Mouse (Mus musculus) brain, adult 2 months (tissue): ENCODE data around the gene Nlgn1.
A peak's percentile ranks its signal among the peaks of the same experiment; 100 is the strongest.
"Not testable (repeated sequence)": the region's sequence is repeated elsewhere in the genome, so short reads cannot be mapped to it uniquely, and the experiment has no call there.

Experiments used
- DNase-seq: peaks from one replicate; pipeline ENCODE4 v3.0.0; 2011; ENCODE audit warnings: low read depth, low spot score

Gene Nlgn1

DNA sequence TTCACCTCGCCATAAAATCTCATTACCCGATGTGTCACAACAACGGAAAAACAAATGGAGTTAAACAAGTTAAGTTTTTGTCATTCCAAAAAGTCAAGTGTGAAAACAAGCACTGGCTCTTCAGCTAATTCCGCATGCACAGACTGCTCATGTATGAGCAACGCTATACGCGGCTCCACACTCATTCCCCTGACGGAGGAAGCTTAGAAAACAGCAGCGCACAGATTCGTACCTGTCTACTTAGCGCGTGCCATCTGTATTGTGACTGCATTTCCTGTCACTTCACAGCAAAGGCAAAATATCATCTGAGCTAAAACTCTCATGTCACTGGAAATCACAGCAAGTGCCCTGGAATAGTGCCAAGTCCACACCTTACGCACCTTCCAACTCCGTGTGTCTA lies 674.3 kb downstream of the Nlgn1 start:
- peak; percentile 56 for DNase-seq

DNA sequence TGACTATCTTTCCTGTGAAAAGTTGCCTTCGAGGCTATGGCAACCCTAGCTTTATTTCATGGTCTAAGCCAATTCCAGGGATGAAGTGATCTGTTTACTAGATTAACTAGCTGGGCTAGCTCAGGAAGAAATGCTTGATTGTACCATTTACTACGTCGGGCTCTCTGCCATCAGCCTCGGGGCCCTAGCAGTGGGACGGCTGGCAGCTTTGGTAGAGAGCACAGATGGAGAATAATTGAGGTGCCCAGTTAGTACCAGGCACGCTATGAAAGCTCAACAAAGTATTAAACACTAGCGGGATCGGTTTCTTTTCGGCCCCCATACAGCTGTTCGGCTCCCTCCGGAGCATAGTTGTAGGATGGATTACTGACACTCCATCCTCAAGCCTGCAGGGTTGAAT lies 675.2 kb downstream of the Nlgn1 start:
- DNase-seq: peak; percentile 87

DNA sequence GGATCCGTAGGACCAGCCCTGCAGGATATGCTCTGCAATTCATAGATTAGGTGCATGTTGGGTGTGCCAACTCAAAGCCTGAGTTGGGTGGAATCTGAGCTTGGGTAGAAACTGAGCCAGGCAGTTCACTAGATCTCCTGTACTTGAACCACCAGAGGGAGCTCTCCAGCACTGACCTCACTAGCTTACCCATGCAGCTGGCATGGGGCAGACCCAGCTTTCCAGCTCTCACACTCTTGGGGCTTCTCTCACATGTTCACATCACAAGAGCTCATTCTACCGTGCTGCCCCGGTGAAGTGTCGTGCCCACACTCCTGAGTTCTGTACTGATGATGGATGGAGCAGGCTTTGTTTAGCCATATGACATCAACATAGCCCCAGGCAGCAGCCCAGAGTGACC lies 679.2 kb downstream of the Nlgn1 start:
- DNase-seq: peak; percentile 77

DNA sequence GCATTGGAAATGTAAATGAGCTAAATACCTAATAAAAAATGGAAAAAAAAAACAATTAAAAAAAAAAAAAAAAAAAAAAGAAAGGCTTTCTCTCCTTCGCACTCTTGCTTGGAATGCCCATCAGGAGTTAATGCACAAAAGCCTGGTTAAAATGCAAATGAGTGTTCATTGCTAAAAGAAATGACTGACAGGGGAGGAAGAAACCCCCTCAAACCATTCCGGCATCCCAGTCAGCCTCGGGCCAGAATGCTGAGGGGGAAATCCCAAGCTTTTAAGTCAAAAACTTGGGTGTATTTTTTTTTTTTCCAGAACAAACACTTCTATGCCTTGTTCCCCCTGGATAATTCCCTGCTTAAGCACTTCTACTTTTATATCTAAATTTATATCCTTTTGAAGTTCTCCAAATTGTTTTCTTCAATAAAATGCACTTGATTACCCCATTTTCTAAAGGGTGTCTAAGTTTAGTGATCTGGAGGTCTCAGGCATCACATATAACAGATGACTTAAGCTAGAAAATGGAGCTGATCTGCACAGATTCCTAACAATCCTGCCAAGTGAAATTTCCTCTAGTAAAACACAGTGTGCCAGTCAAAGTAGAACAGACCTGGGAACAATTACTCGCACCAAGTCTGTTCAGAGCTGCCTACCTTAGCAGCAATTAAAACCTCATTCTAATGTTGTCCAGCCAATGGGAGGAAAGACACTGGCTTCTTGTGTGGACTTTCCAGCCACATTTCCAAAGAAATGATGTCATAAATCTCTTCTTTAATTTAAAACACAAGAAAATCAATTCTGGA lies 686.2 kb downstream of the Nlgn1 start:
- peak; percentile 39 for DNase-seq

DNA sequence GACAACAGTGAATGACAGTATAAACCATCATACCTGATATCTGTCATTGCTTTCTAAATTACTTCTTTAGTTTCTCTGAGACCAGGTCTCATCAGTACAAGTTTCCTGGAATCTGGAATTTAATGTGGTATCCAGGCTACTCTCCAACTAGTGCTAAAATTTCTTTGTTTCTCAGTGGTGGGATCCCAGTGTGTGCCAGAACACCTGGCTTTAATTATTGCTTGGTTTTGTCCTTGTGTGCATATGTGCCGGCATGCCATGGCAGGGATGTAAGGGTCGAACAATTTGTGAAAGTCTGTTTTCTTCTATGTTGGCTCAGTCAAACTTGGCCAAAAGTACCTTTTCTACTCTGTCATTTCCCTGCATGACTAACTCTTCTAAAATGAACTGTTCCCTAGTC lies 703.1 kb downstream of the Nlgn1 start:
- DNase-seq: no peak

DNA sequence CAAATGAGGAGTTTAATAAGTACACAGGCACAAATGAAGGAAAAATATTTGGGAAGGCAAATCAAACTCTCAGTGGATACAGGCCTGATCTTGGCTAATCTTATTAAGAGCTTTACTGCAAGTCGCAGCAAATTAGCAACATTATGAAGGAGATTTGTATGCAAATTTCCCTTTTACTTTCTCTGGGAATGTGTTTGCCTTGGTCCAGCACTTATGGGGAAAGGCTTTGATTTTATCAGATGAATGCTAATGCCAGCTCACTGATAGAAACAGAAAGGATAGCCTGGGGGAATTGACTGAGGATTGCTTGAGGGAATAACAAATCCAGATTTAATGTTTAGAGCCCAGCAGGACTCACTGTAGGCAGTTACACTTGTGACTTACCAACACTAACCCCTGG lies 725.7 kb downstream of the Nlgn1 start:
- no peak for DNase-seq

DNA sequence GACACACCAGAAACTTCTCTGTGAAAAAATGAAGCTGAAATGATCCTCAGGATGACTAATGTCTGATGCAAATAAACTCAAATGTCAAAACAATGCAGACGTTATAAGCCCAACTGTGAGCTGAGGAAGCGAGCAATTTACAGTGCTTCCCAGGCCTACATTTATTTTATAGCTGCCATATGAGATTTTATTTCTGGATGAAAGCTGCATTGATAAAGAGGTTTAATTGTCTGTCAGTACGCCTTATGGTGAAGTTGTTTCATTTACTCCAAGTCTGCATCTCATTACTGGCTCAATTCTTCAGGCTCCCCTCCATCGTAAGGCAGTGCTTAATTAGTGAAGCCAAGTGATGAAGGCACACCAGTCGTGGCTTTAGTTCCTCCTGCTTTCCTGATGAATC lies 734.7 kb downstream of the Nlgn1 start:
- DNase-seq: peak; percentile 64

DNA sequence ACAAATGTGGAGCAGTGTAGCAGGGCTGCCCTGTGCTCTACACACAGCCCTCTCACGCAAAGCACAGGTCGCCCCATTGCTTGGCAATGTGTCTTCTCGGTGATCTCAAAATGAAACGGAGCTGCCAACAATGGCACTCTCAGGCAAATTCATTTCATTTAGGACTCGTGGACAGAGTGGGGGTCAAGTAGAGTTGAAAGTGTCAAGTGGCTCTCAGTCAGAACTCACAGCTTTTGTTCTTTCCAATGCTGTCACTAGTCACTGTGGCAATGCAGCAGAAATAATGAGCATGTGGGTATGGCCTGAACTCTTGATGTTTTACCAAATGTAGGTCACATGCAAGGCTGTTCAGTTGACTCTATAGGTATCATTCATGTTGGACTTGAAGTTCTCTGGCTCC lies 756.7 kb downstream of the Nlgn1 start:
- DNase-seq: peak; percentile 28

DNA sequence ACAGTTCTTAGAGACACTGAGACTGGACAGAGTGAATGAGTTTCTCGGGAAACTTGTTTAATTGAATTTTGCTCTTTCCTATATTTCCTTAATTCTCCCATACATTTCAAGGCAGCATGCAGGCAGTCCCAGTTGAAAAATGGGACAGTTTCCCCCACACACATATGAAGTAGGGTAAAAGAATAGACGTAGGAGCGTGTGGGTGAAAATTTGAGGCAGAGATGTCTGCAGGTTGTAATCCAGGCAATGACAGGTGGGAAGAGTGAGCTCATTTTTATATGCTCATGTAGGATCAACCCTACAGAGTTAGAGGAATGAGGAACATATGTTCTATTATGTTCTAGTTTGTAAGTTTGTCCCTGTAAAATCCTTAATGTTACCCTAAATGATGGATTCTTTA lies 757.4 kb downstream of the Nlgn1 start:
- peak; percentile 53 for DNase-seq

DNA sequence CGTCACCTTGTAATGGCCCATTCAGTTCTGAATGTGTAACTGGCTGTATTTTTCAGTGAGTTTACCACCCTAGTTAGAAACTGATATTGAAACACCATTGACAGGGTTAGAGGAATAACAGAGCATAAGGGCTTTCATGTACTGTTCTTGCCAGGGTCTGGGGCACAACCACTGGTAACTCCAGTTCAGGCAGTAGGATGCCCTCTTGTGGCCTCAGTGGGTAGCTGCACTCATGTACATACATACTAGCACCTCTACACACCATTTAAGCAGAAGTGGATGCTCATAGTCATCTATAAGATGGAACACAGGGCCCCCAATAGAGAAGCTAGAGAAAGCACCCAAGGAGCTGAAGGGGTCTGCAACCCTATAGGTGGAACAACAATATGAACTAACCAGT lies 773.7 kb downstream of the Nlgn1 start:
- DNase-seq: not testable (repeated sequence)

DNA sequence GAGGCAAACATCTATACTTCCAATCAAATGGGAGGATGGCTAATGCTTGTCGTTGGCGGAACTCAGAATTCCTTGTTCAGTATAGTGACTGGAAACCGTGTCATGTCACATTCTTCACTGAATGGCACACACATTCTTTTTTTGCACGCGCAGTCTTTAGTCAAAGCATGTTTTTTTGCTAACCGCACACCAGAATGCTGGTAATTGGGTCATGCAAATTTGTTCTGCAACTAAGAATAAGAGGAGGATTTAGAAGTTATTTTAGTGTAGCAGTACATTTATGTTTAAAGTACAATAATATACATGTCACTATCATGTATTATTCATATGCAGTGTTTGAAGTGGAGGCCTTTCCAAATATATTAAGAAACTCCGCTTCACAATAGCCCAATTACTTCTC lies 783.2 kb downstream of the Nlgn1 start:
- peak; percentile 57 for DNase-seq

DNA sequence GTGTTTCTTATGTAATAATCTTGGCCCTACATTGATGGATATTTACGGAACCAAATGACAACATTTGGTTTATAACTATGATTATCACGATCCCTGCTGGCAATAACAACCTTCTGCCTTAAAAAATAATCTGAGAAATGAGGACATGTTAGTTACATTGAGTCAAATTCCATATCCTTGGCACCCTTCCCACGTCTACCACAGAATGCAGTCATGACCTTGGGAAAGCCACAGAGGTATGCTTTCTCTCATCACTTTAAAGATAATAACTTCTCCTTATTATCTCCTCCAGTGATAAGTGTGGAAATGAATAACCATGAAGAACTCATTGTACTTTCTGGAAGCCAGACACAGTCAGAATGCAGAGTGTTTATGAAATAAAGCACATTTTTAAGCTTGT lies 808.0 kb downstream of the Nlgn1 start:
- DNase-seq: not testable (repeated sequence)

DNA sequence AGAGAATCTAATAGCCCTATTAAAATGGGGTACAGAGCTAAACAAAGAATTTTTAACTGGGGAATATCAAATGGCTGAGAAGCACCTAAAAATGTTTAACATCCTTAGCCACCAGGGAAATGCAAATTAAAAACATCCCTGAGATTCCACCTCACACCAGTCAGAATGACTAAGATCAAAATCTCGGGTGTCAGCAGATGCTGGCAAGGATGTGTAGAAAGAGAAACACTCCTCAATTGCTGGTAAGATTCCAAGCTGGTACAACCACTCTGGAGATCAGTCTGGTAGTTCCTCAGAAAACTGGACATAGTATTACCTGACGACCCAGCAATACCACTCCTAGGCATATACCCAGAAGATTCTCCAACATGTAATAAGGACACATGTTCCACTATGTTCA lies 869.2 kb downstream of the Nlgn1 start:
- peak; percentile 58 for DNase-seq

DNA sequence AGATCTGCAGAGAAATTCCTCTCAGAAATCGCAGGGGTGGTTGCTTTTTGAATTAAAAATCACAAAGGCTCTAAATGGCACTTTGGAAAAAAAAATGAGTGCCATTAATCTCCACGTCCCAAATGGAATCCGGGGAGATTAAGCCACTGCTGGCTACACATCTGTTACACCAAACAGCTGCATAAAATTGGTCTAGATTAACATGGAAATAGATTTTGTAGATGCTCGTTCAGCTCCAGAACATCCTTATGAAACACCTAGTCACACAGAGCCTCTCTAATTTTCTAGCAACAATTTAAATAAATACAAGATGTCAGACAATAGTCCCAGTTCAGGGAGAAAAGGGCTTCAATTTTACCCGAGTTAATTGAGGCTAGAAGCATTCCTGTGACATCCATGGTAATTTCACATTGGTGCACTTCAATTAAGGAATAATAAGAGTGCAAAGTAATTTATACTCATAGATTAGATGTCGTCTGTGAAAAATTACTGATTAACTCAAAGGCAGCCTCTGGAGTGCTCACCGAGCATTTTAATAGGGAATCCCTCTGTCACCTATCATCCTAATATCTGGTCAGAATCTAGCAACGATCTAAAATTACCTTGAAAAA lies 875.9 kb downstream of the Nlgn1 start:
- DNase-seq: no peak

DNA sequence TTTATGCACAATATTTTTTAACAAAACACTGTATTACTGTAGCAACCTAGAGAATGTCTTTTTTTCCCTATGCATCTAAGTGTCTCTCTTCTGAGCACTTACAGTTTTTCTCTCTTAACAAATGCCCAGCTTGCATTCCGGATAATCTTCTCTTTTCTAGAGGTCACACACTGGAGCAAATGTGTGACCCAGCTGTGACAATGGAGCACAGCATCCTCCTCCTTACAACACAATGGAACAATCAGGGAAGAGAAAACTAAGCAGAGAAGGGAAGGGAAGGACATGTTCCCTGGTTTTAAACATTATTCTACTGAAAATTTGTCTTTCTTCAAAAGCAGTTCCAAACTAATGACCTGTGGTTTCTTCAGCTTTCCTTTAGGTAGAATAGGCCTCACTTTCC lies 879.9 kb downstream of the Nlgn1 start:
- DNase-seq: no peak

DNA sequence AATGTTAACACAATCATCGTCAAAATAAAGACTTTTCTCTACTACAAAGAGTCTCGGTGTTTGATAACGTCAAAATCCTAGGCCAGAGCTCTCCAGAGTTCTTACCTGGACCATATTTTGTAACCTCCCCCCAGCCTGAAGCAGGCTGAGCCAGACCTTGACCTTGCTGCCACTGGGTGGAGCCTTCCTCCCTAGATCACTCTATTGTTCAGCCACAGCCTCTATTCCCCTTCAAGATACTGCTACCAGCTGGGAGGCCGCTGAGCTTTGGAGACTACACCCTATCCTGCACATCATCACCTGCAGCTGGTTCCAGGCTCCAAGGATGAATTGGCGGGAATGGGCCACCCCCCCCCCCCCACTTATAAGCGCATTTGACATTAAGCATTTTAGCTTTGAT lies 881.8 kb downstream of the Nlgn1 start:
- DNase-seq: no peak

DNA sequence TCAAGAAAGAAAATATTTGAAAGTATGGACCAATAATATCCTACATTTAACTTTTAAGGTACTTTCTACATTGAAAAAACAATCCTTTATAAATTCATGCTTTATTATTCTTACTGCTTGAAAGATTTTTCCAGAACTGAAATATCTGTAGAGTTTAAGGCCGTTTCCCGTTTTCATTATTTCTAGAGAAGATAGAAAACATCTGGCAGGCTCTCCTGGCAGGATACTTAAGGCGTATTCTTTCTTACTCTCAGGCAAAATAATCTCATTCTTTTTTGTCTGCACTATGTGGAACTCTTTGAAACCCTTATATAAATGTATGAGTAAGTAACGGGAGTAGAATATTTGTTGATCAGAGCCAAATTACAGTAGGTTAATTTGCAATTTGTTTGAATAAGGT lies 882.9 kb downstream of the Nlgn1 start:
- DNase-seq: no peak

DNA sequence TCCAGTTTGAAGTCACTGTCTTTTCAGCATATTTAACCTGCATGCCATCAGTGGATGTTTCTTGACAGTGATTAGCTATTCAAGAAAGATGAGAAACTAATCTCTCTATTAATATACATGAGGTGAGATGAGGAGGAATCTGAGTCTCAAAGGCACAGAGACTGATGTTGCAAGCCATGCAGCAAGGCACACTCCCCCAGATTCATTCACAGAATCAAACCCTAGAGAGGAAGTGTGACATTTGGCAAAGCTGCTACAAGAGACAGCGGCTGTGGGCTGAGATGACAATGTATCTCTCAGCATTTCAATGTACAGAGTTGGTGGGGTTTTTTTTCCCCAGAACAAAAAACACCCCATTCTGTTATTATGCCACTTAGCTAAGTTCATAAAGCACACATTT lies 885.1 kb downstream of the Nlgn1 start:
- DNase-seq: peak; percentile 86

DNA sequence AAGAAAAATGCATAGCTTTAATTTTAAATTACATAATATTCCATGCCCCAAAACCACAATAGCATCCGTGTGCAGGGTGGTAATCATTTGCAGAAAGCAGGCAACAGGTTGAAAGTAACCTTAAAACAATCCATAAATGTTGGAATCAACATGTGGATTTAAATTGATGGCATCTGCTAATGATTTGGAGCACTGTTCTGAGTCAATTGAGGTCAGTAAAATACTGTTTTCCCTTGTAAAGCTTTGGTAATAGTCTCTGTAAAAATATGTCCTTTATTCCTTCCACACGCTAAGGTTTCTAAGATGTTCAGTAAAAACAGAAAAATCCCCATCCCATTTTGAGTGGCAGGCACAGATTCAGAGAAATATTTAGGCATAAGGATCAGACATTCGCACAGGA lies 888.6 kb downstream of the Nlgn1 start:
- no peak for DNase-seq

DNA sequence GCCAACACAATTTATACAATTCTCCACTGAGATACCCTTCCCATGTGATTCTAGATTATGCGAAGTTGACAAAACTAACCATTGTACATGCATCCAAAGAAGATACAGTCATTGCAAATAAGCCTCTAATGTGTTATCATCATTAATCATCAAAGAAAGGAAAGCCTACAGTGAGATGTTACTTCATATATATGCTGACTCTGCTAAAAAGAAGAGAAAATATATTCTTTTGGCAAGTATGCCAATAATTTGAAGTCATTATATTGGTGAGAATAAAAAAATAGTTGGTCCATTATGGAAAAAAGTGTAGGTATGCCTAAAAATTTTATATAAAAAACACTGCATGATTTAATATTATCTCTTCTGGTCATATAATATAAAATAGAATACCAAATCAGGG lies 889.6 kb downstream of the Nlgn1 start:
- DNase-seq: no peak

DNA sequence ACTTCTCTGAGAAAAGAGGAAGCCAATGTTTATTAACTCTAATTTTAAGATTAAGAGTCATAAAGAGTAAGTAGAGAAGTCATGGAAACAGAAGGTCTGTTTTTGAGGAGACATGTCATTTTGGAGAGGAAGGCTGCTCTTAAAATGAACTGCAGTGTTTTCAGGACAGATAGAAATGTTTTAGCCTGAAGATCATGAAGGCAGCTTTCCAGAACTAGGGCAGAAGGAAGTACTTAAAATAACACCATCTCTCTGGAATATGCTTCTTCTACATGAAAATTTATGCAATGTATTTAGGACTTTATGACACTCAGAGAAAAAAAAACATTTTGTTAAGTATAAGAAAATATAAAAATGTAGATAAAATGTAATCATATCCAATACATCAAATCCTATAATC lies 905.3 kb downstream of the Nlgn1 start:
- DNase-seq: peak; percentile 68

DNA sequence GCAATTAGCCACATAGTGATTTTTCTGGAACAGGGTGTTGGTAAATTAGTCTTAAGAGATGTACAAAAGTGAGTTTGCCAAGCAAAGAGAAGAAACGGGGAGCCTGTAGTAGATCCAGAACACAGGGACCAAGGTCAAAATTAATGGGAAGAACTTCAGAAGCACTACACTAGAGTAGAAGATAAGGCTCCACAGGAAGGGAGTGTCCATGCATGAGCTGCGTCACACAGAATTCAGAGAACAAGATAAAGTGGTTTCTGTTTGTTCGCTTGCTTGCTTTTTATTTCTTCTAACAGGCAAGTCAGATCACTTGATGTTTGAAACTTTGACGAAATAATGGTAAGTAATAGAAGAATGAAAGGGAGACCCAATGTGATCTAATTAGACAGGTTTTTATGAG lies 920.3 kb downstream of the Nlgn1 start:
- no peak for DNase-seq
